Mouse (Mus musculus) B cell, adult 2 months (primary cell): ENCODE measurements around the gene Lats1.

Experiments
- DNase-seq, 2 experiments: peaks; one replicate each; pipeline ENCODE4 v3.0.0; 2022

Gene Lats1

DNA sequence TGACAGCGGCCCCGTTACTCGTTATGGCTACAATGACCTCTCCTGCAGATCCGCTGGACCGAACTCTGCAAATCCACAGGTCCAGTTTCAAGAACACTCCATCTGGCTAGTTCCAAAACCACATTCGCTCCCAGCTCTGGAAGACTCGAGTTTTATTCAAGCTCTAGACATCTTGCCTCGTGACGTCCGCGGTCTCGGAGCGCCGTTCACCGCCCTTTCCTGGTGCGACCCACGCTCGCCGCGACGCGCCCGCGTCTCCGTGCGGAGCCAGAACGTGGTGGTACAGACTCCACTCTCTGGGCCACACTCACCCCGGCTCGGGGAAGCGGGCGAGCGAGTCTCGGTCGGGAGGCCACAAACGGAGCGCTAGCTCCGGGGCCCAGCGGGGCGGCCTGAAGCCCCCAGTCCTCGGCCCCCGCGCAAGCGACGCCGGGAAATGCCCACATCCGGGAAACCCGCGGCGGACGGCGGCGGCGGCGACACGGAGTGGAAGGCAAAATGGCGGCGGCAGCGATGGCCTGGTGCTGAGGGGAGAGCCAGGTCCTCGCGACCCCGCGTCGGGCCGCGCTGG, at the start of gene Lats1, which contains the start of gene Pcmt1:
Gene Lats1, plus strand, starts transcription at position 484 of the 571 bp plus-strand sequence.
Gene Pcmt1, minus strand, starts transcription at position 406 of the 571 bp plus-strand sequence.
- DNase-seq = peak; percentile 90 to 92

DNA sequence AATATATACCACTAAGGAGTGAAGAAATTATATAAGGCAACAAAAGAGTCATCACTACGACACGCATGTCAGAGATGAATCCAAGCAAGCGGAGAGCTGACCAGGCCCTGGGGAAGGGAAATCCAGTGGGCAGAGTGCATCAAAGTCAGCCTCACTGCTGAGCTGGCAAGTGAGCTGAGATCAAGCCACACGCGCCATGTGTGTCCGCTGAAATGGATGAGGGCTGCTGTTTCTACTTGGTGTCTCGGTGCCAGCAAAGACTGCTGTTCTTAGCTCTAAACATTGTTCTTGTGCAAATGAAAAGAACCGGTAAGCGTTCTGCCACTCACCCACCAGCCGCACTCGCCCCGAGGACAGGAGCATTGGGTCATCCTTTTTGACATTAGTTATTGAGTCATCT, 40.6 kb upstream of the Lats1 start:
- no peak for DNase-seq

- no peak for DNase-seq
Measured at GRCm38 (mm10) chr10:7645911-7646310, 35.1 kb upstream of the Lats1 start.

DNA sequence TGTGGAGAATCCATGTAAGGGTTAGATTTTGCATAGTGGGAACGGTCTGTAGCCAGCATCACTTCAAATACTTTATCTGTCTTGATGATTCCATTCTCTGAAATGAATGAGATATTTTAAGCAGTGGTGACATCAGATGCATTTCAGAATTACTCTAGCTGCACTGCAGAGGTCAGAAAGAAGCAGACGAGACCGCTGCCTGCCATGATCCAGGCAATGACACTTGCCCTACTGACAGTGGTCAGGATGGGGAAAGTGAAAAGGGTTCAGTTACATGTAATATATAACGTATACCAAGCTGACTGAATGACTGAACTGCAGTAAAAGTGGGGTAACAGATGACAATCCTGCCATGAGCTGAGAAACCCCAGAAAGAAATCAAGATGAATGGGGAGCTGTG, 32.0 kb upstream of the Lats1 start:
- no peak for DNase-seq

DNA sequence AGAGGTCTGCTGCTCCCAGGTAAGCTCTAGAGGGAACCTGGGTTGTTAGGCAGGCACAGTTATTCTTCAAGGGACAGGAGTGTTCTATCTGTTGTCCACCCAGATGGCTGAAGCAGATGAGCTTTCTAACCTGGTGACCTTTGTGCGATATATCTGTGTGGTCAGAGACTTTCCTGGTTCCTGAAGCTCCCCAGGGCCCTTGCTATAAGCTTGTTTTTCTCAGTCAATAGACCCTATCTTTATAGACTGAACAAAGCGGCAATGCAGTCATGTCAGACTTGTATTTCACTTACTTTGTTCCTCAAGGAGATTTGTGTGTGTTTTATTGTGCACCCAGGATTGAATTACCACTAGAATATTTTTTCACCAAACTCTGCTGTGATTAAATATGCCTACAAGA, 30.0 kb upstream of the Lats1 start:
- no peak for DNase-seq

GRCm38 (mm10) chr10:7662471-7663141, 18.4 kb upstream of the Lats1 start:
- DNase-seq = peak; percentile 83 to 84

DNA sequence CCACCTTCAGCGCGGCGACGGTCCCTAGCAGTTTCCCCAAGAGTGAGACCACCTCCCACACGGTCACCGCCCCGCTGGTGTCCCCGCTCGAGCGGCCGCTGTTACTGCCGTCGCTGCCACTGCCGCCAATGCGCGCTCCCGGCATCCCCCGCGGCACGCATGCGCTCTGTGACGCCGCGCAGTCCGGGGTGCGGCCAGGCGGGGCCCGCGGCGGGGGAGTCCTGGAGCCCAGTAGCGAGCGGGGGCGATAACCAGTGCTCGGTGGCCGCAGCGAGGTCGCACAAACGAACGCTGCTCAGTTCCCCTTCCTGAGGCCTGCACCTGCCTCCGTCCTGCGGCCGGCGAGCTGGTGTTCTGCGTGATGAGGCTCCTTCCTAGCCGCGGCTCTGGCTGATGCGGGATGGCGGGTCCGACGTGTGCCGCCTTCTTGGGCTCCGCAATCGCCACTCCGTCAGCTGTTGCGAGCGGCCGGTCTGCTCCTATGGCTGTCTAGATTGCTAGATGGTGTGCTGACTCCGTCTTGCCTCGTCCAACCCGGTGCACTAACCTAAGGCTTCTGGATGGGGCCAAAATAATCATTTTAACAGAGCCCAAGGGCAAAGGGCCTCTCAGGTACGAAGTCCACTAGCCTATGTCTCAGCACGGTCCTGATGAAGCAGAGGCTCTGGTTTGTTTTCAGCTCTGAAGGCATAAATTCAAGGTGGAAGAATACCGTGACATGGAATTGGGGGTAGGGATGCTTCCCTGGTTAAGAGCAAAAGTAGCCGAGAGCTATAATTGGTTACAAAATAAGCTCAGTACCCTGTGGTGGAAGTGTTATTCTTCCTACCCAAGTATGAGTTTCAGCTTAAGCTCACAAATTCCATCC, 17.6 kb upstream of the Lats1 start:
- DNase-seq = peak; percentile 93 to 96

DNA sequence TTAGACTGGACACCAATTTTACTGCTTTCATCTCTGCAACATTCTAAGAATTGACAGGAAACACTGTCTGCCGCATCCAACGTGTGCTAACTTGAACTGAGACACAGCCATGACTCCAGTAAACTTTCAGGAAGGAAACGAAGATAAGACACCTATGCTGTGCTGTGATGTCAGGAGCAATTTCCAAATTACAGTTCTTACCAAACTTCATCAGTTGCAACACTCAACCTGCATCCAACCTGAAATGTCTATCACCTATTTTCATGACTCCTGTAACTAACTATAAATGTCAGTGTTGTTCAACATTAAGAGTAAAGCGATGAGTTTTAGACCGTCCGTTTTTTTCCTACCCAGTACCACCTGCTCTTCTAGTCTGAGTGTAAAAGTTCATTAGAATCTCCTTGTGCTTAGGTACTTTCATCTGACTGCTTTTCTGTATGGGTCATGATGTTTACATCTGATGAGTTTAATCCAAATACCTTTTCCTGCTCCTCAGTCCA, 16.9 kb upstream of the Lats1 start:
- DNase-seq = no peak

DNA sequence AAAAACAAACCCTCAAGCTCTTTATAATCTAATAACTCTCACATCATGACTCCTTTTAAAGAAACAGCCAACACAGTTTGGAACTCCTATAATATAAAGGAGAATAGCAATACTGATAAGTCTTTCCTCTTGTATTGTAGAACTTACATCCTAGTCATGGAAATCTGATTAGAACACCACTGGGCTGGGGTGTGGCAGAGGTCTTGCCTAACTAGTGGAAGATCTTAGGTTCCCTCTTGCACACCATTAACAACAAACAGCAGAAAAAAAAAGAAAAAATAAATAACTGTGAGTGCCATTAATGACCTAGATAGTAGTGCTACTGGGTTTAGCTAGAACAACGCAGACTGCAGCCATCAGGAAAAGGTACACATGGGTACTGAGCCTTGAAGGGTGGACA, 16.1 kb upstream of the Lats1 start:
- DNase-seq = no peak

DNA sequence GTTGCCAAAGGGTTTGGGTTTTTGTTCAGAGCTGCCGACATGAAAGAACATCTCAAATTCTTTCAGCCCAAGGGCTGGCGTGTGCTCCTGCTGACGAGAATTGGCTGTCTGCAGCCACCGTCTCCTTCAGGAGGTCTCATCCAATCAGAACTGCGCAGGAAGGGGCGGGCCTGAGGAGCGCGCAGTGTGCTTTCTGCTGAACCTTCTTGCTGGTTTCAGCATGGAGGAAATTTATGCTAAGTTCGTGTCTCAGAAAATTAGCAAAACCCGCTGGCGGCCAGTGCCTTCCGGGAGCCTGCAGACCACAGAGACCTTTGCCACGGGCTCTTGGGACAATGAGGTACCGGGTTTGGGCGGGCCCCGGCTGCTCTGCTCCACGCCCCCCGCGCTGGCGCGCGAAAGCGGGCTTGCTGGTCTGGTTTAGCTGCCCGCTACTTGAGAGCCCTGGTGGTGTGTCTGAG, 13.6 kb upstream of the Lats1 start, which contains the start of gene Nup43:
Gene Nup43, plus strand, starts transcription at position 162 of the 461 bp plus-strand sequence.
- peak; percentile 85 to 87 for DNase-seq

DNA sequence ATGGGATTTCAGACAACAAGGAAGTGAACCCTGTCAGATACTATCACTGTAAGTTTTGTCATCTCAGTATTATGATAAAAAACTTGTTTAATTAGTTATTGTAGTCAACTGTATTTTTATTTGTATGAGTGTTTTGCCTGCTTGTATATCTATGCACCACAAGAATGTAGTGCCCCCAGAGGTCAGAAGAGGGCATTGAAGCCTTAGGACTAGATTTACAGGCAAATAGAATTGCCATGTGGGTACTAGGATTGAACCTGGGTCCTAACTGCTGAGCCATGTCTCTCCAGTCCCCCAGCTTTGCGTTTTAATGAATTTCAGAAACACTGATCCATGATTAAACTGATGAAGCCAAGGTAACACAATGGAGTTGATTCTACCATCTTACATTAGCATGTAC, 7.3 kb upstream of the Lats1 start:
- DNase-seq = peak; percentile 49 to 59

DNA sequence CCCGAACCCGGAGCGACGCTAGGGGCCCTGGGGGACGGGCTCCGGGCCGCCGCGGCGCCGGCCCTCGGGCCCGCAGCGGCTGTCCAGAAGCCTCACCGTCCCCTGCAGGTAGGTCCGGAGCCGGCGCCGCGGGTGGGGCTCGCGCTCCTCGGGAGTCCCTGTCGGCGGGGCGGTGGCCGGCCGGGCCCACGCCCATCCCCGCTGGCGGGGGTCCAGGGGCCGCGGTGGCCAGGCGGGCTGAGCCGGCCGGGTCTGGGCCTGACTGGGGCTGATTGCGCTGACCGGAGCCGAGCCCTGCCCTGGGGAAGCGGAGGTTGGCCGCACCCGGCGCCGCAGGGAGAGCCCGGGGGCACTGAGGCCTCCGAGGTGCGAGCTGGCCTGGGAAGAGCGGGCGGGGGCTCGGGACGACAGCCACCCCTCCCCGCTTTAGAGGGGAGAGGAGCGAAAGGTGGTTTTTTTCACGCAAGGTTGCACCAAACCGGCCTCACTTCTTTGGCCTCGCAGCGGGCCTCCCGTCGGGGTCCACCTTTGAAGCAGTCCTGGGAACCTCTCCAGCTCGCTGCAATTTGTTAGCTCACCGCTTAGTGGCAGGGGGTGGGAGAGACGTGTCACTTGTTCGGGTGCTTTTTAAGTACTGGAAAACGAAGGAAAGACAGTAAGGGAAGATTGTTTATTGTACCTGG, 470 bp downstream of the Lats1 start:
- peak; percentile 55 to 61 for DNase-seq

DNA sequence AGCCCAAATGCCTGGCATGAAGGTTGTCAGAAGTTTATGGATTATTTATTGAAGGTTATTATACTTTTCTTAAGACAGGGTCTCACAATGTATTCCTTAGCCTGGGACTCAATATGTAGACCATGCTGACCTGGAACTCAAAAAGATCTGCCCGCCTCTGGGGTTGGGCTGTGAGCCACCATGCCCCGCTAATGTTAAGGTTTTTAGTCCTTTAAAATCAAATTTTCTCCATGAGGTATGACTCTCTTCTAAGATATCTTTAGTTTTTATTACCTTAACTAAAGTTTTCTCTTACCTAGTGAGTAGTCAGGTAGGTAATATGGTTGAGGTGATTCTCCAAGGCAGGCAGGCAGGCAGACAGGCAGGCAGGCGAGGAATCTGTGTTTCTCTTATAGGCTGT, 1.2 kb downstream of the Lats1 start:
- DNase-seq = no peak

DNA sequence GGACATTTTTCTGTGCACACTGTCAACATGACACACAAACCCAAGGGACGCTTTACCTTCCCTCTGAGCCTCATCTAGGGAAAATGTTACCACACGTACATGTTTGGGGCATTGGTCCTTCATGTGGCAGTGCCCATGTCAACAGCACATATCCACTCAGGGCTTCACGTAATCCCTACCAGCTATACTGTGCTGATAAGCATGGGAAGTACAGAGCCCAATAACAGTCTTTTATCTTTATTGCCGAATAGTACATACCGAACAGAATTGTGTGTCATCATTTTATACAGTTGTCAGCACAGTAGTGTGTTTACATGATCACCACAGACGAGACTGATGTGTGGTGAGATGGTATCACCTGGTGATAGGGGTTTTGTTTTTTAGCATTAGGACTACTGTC, 5.9 kb downstream of the Lats1 start:
- no peak for DNase-seq

- peak; percentile 45 to 53 for DNase-seq
Measured at GRCm38 (mm10) chr10:7695286-7695685, 14.3 kb downstream of the Lats1 start.

GRCm38 (mm10) chr10:7700120-7700519, 19.1 kb downstream of the Lats1 start:
- DNase-seq = no peak

DNA sequence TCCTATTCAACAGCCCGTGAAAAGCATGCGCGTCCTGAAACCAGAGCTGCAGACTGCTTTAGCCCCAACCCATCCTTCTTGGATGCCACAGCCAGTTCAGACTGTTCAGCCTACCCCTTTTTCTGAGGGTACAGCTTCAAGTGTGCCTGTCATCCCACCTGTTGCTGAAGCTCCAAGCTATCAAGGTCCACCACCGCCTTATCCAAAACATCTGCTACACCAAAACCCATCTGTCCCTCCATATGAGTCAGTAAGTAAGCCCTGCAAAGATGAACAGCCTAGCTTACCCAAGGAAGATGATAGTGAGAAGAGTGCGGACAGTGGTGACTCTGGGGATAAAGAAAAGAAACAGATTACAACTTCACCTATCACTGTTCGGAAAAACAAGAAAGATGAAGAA, 21.6 kb downstream of the Lats1 start:
- no peak for DNase-seq

DNA sequence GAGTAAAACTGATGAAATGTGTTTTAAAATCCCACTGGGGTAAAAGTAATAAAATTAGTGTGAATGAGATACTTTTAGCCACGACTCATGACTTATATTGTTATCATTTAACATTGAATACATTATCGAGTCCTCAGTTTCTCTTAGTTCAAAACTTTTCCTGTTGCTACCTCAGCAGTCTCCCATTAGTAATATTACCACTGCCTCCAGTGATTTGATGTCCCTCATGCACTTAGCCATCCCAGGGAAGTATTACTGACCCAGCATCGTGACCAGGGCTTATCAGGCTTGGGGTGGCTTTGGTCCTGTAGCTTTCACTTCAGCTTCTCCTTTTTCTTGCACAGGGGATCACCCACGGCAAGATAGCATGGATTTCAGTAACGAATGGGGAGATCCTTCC, 29.1 kb downstream of the Lats1 start:
- no peak for DNase-seq

DNA sequence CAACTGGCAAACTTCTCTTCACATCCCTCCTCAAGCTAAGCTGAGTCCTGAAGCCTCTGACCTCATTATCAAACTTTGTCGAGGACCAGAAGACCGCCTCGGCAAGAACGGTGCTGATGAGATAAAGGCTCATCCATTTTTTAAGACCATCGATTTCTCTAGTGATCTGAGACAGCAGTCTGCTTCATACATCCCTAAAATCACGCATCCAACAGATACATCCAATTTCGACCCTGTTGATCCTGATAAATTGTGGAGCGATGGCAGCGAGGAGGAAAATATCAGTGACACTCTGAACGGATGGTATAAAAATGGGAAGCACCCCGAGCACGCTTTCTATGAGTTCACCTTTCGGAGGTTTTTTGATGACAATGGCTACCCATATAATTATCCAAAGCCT, 31.5 kb downstream of the Lats1 start:
- DNase-seq = no peak

GRCm38 (mm10) chr10:7715056-7715455, 34.0 kb downstream of the Lats1 start:
- DNase-seq = no peak

- peak; percentile 96 to 97 for DNase-seq
Measured at GRCm38 (mm10) chr10:7725751-7726500, 44.9 kb downstream of the Lats1 start, which contains the start of gene Katna1. Gene Katna1, plus strand, starts transcription at chr10:7726000.

- DNase-seq = peak in 1 of 2 experiments; percentile 18
Measured at GRCm38 (mm10) chr10:7726501-7726812, 45.4 kb downstream of the Lats1 start.
